Mouse (Mus musculus): ENCODE data around the gene Gm14496. TPM values are rescaled to one million over a fixed set of nuclear protein-coding genes. Genes with fewer than 3 reads are reported as not detected.

Gm14496 gene
- total RNA-seq (2023): not detected

GRCm38 (mm10) chr2:181990829-181991228, at the start of gene Gm14496:
Gm14496 (plus strand) TSS chr2:181991129.

Other genes starting within 250 kb of the Gm14496 start
- not detected for gene Myt1, start 227.8 kb upstream of the Gm14496 start, total RNA-seq (2023)
- gene Pcmtd2, start 153.3 kb upstream of the Gm14496 start, total RNA-seq (2023): 56.6 TPM
- 16.3 TPM for gene Polr3k, start 126.8 kb upstream of the Gm14496 start, total RNA-seq (2023)